ENCODE assay signal across 15 mouse cellular contexts in the genomic region with DNA sequence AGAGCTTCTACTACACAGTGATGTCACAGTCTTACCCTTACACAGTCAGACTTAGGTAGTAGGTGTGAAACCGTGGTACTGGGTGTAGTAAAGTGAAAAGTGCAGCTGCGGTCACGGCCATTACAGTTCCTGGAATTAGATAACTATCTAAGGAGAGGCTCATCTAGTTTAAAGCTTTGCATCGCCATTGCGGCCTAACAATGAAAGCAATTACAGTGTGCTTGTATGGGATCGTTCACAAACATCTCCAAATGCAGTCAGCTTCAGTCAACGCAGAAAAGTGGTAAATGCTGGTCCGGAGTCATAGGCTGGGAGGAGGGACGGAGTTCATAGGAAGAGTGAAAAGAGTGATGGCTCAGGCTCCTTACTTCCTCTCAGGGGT.
"Had no signal": no experiment of that assay in that cellular context is flagged by ENCODE, and none has a peak within 500 bp of the region (broad histone marks: within the 10 kb centered on the region; RNA-seq: fewer than 3 reads in every experiment).

No protein-coding gene starts in this region.

- H3K9ac ChIP-seq: limb, embryonic 13.5 days; liver, embryonic 15.5 days; lung, embryonic 14.5 days; neural tube, embryonic 13.5 days; stomach, embryonic 15.5 days had no signal

- H3K4me2 ChIP-seq: limb, embryonic 13.5 days; liver, embryonic 11.5 days; liver, embryonic 15.5 days; stomach, embryonic 15.5 days had no signal

- H3K27me3 ChIP-seq: limb, embryonic 13.5 days; liver, embryonic 15.5 days; neural tube, embryonic 13.5 days; stomach, embryonic 15.5 days had no signal

- H3K9me3 ChIP-seq: limb, embryonic 13.5 days; liver, embryonic 15.5 days; neural tube, embryonic 13.5 days; stomach, embryonic 15.5 days had no signal

- H3K4me1 ChIP-seq: limb, embryonic 13.5 days; liver, embryonic 15.5 days; stomach, embryonic 15.5 days had no signal

- H3K4me3 ChIP-seq: layer of hippocampus, adult 2 months; limb, embryonic 13.5 days; liver, embryonic 15.5 days; myocyte; neural tube, embryonic 13.5 days; stomach, embryonic 15.5 days had no signal

- DNase-seq: kidney, adult 8-10 months; kidney, postnatal 4 days; lung, embryonic 14.5 days; lung, postnatal 10 days; lung, postnatal 4 days; right cerebral cortex, postnatal 14 days; thymus, postnatal 25 days had no signal

- ATAC-seq: intestine, embryonic 16.5 days had no signal

- H3K27ac ChIP-seq: layer of hippocampus, adult 2 months; limb, embryonic 13.5 days; liver, embryonic 15.5 days; neural tube, embryonic 13.5 days; stomach, embryonic 15.5 days had no signal

- H3K36me3 ChIP-seq: limb, embryonic 13.5 days; liver, embryonic 15.5 days; neural tube, embryonic 13.5 days; stomach, embryonic 15.5 days had no signal
